Mouse (Mus musculus) MEL (cell line): ENCODE measurements at regions not wholly inside any gene's neighbourhood (a gene's known extent, or its start where the extent isn't known, plus 50 kb on each side); places are given as distances from the start of the nearest gene placed in this dataset.

Source experiments
- DNase-seq: peaks from one replicate; pipeline ENCODE4 v3.0.0; 2011; ENCODE audit warnings: low read depth, low spot score
- H3K27ac ChIP-seq: 2 replicates; pipeline ENCODE4 v1.5.1; 2012; ENCODE audit warnings: low read depth, mild to moderate bottlenecking, control low read depth, low read length, moderate library complexity; ENCODE audit not compliant: control insufficient read depth
- H3K27me3 ChIP-seq, 2 experiments: fragments of 150-350 bp in 1 of 2; sonication (generic) in 1 of 2; 2 replicates each; pipeline ENCODE4 v1.6.1; 2012; ENCODE audit warnings: low read length in 2 of 2, mild to moderate bottlenecking in 2 of 2, improper control_type of control experiment in 1 of 2, moderate library complexity in 1 of 2; ENCODE audit not compliant: insufficient read depth in 2 of 2, control insufficient read depth in 1 of 2
- H3K36me3 ChIP-seq, 2 experiments: 2 replicates each; pipeline ENCODE4 v1.6.1; 2012 to 2014; ENCODE audit warnings: low read length in 2 of 2, improper control_type of control experiment in 1 of 2, inconsistent platforms in 1 of 2, mild to moderate bottlenecking in 1 of 2; ENCODE audit not compliant: insufficient read depth in 2 of 2, control insufficient read depth in 1 of 2
- H3K4me1 ChIP-seq, 2 experiments: fragments of 150-350 bp in 1 of 2; sonication (generic) in 1 of 2; 2 replicates each; pipeline ENCODE4 v1.6.1; 2012; ENCODE audit warnings: low read length in 2 of 2, improper control_type of control experiment in 1 of 2, mild to moderate bottlenecking in 1 of 2; ENCODE audit not compliant: insufficient read depth in 2 of 2, control insufficient read depth in 1 of 2
- H3K4me3 ChIP-seq, 2 experiments: fragments of 150-350 bp in 1 of 2; sonication (generic) in 1 of 2; 2 replicates each; pipeline ENCODE4 v1.5.1; 2012; ENCODE audit warnings: low read depth in 2 of 2, low read length in 2 of 2, mild to moderate bottlenecking in 2 of 2, moderate library complexity in 2 of 2, control low read depth in 1 of 2, improper control_type of control experiment in 1 of 2; ENCODE audit not compliant: control insufficient read depth in 1 of 2, insufficient read depth in 1 of 2
- H3K79me2 ChIP-seq: 2 replicates; pipeline ENCODE4 v1.6.1; 2012; ENCODE audit warnings: mild to moderate bottlenecking, low read length, moderate library complexity; ENCODE audit not compliant: control insufficient read depth, poor library complexity, insufficient read depth
- H3K9ac ChIP-seq: 2 replicates; pipeline ENCODE4 v1.6.1; 2012; ENCODE audit warnings: low read depth, mild to moderate bottlenecking, control low read depth, low read length, moderate library complexity; ENCODE audit not compliant: control insufficient read depth, poor library complexity, severe bottlenecking
- H3K9me3 ChIP-seq: fragments of 150-350 bp; sonication (generic); replicated peaks from 2 replicates; pipeline ENCODE4 v1.6.1; 2012; ENCODE audit warnings: mild to moderate bottlenecking, low read length, improper control_type of control experiment, moderate library complexity; ENCODE audit not compliant: insufficient read depth
- CHD2 ChIP-seq: IDR thresholded peaks from 2 replicates; pipeline ENCODE4 v1.6.1; 2011; ENCODE audit warnings: low read length, improper control_type of control experiment
- EP300 ChIP-seq, 2 experiments: IDR thresholded peaks; 2 replicates each; pipeline ENCODE4 v1.6.1; 2011; ENCODE audit warnings: improper control_type of control experiment in 2 of 2, low read length in 2 of 2, low read depth in 1 of 2, mild to moderate bottlenecking in 1 of 2
- GATA1 ChIP-seq: IDR thresholded peaks from 2 replicates; pipeline ENCODE4 v1.6.1; 2011; ENCODE audit warnings: low read depth, low read length, improper control_type of control experiment
- HCFC1 ChIP-seq: IDR thresholded peaks from 2 replicates; pipeline ENCODE4 v1.6.1; 2012; ENCODE audit warnings: low read depth, mild to moderate bottlenecking, inconsistent platforms, low read length, improper control_type of control experiment, moderate library complexity
- JUND ChIP-seq: IDR thresholded peaks from 2 replicates; pipeline ENCODE4 v1.6.1; 2011; ENCODE audit warnings: low read depth, mild to moderate bottlenecking, improper control_type of control experiment, low read length
- KAT2A ChIP-seq: conservative IDR thresholded peaks from 2 replicates; pipeline ENCODE4 v1.6.1; 2012; ENCODE audit warnings: low read depth, low read length, improper control_type of control experiment, inconsistent platforms
- MAFK ChIP-seq: IDR thresholded peaks from 2 replicates; pipeline ENCODE4 v1.6.1; 2011; ENCODE audit warnings: low read depth, mild to moderate bottlenecking, low read length, improper control_type of control experiment, borderline replicate concordance
- MAZ ChIP-seq: IDR thresholded peaks from 2 replicates; pipeline ENCODE4 v1.6.1; 2012; ENCODE audit warnings: low read depth, mild to moderate bottlenecking, inconsistent platforms, low read length, improper control_type of control experiment
- MEF2A ChIP-seq: IDR thresholded peaks from 2 replicates; pipeline ENCODE4 v1.6.1; 2014; ENCODE audit warnings: low read depth, mild to moderate bottlenecking, inconsistent platforms, low read length, improper control_type of control experiment; ENCODE audit not compliant: poor library complexity, insufficient replicate concordance, severe bottlenecking; ENCODE audit errors: extremely low read depth
- MYB ChIP-seq: IDR thresholded peaks from 2 replicates; pipeline ENCODE4 v1.6.1; 2011; ENCODE audit warnings: mild to moderate bottlenecking, low read depth, low read length, improper control_type of control experiment
- NELFE ChIP-seq: IDR thresholded peaks from 2 replicates; pipeline ENCODE4 v1.6.1; 2011; ENCODE audit warnings: low read depth, low read length, improper control_type of control experiment
- POLR2AphosphoS2 ChIP-seq: IDR thresholded peaks from 2 replicates; pipeline ENCODE4 v1.6.1; 2011; ENCODE audit warnings: low read length, improper control_type of control experiment
- POLR2AphosphoS5 ChIP-seq: IDR thresholded peaks from 2 replicates; pipeline ENCODE4 v1.6.1; 2012; ENCODE audit warnings: low read depth, borderline replicate concordance, mild to moderate bottlenecking, inconsistent platforms, low read length, moderate library complexity, mixed read lengths
- RAD21 ChIP-seq: IDR thresholded peaks from 2 replicates; pipeline ENCODE4 v1.6.1; 2011; ENCODE audit warnings: mild to moderate bottlenecking, low read depth, low read length, improper control_type of control experiment
- RCOR1 ChIP-seq: IDR thresholded peaks from 2 replicates; pipeline ENCODE4 v1.6.1; 2012; ENCODE audit warnings: low read depth, mild to moderate bottlenecking, inconsistent platforms, low read length, improper control_type of control experiment
- SMC3 ChIP-seq: IDR thresholded peaks from 2 replicates; pipeline ENCODE4 v1.6.1; 2011; ENCODE audit warnings: low read depth, low read length, improper control_type of control experiment
- TBP ChIP-seq: IDR thresholded peaks from 2 replicates; pipeline ENCODE4 v1.8.0; 2011; ENCODE audit warnings: low read depth, low read length, improper control_type of control experiment
- TCF12 ChIP-seq: IDR thresholded peaks from 2 replicates; pipeline ENCODE4 v1.6.1; 2014; ENCODE audit warnings: low read depth, mild to moderate bottlenecking, inconsistent platforms, low read length, improper control_type of control experiment, moderate library complexity
- UBTF ChIP-seq: IDR thresholded peaks from 2 replicates; pipeline ENCODE4 v1.6.1; 2012; ENCODE audit warnings: low read depth, mild to moderate bottlenecking, inconsistent platforms, low read length, improper control_type of control experiment, moderate library complexity, borderline replicate concordance; ENCODE audit not compliant: insufficient read depth
- USF2 ChIP-seq, 2 experiments: IDR thresholded peaks; 2 replicates each; pipeline ENCODE4 v1.6.1; 2011 to 2012; ENCODE audit warnings: improper control_type of control experiment in 2 of 2, low read length in 2 of 2, borderline replicate concordance in 1 of 2, inconsistent platforms in 1 of 2, low read depth in 1 of 2, mild to moderate bottlenecking in 1 of 2; ENCODE audit not compliant: insufficient read depth in 1 of 2
- ZC3H11A ChIP-seq: IDR thresholded peaks from 2 replicates; pipeline ENCODE4 v1.6.1; 2012; ENCODE audit warnings: low read depth, mild to moderate bottlenecking, inconsistent platforms, low read length, improper control_type of control experiment
- ZMIZ1 ChIP-seq: IDR thresholded peaks from 2 replicates; pipeline ENCODE4 v1.6.1; 2012; ENCODE audit warnings: low read depth, mild to moderate bottlenecking, inconsistent platforms, low read length, improper control_type of control experiment, moderate library complexity
- ZNF384 ChIP-seq: IDR thresholded peaks from 2 replicates; pipeline ENCODE4 v1.6.1; 2012; ENCODE audit warnings: low read depth, mild to moderate bottlenecking, inconsistent platforms, low read length, improper control_type of control experiment

DNA sequence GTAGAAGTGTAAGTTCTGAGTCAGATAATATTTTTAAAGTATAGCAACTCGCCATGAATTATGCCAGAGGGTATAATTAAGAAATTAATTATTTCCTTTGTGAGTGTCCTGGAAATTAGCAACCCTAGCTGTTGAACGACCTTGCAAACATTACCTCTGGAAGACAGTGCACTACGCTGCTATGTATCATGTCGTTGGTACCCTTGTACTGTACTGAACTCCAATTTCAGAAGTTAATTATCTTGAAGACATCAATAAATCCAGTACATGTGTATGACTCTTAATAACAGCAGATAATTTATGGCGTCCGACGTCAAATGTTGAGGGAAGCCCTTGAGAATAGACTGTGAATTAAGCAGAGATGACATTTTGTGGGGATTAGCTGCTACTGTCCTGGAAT, 56.4 kb upstream of the Usp25 start:
- H3K9me3 ChIP-seq = no peaks in the 10 kb centered on the region
- peaks cover 0 to 2% of the 10 kb centered on the region in 2 experiments; a peak in 2 of 4 replicates for H3K27me3 ChIP-seq
- H3K36me3 ChIP-seq = no peaks in the 10 kb centered on the region
- TF ChIP-seq USF2 (IDR thresholded peaks at IDR 0.05; ENCODE audit: borderline replicate concordance in 1 of 2, insufficient read depth in 1 of 2, low read depth in 1 of 2, low read length in 2 of 2) = no peak
- TF ChIP-seq MEF2A = no peak
- no peak for TF ChIP-seq JUND
- TF ChIP-seq TCF12 = no peak
- no peak for TF ChIP-seq SMC3
- no peak for TF ChIP-seq NELFE
- TF ChIP-seq TBP = no peak
- TF ChIP-seq RAD21 = no peak
- TF ChIP-seq MAZ = no peak
- TF ChIP-seq ZNF384 = no peak
- no peak for TF ChIP-seq KAT2A
- TF ChIP-seq CHD2 = no peak
- no peak for TF ChIP-seq HCFC1
- no peak overlapping the region for H3K27ac ChIP-seq
- H3K4me3 ChIP-seq = no peak overlapping the region
- H3K79me2 ChIP-seq = no peaks in the 10 kb centered on the region
- H3K4me1 ChIP-seq = no peaks in the 10 kb centered on the region
- no peak overlapping the region for H3K9ac ChIP-seq
- no peak for DNase-seq

DNA sequence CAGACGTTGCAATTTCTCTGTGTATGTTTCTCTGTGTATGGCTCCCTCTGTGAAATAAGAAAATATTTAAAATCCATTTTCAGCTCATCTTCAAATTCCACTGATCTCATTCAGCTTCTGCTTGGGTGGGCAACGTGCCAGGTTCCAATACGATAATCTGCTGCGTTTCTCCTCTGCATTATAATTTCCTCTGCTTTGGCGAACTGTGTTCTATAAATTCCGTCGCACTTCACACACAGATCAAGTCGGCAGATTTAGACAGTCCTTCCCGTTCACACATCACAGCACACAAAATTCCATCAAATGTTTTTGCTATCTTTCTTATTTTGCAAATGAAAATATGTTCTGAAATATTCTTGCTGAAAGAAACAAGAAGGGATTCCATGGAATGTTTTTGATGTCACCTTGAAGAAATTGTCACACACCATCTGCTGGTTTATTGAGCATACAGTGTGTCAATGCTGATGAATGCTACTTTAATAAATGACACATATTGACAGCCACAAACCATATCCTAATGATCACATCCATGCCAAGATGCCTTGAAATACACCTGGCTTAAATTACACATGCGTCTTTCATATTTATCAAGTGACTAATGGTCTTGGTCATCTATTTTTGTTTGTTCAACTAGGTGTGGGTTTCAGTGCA, 62.5 kb upstream of the Usp25 start:
- no peaks in the 10 kb centered on the region for H3K36me3 ChIP-seq
- TF ChIP-seq ZNF384 = no peak
- no peak for TF ChIP-seq ZMIZ1
- no peak for TF ChIP-seq UBTF
- TF ChIP-seq POLR2AphosphoS2 = no peak
- no peak for TF ChIP-seq EP300 (IDR thresholded peaks at IDR 0.05; ENCODE audit: low read depth in 1 of 2, low read length in 2 of 2)
- no peak for TF ChIP-seq GATA1
- no peak for TF ChIP-seq TCF12
- no peak for TF ChIP-seq CHD2
- TF ChIP-seq MYB = no peak
- TF ChIP-seq HCFC1 = no peak
- no peak for TF ChIP-seq POLR2AphosphoS5
- TF ChIP-seq MAFK = no peak
- TF ChIP-seq NELFE = no peak
- TF ChIP-seq ZC3H11A = no peak
- TF ChIP-seq TBP = no peak
- TF ChIP-seq RCOR1 = no peak
- H3K4me3 ChIP-seq = no peak overlapping the region
- peaks cover 0 to 2% of the 10 kb centered on the region in 2 experiments; a peak in 2 of 4 replicates for H3K27me3 ChIP-seq
- no peaks in the 10 kb centered on the region for H3K79me2 ChIP-seq
- no peak overlapping the region for H3K27ac ChIP-seq
- H3K4me1 ChIP-seq = no peaks in the 10 kb centered on the region
- no peak for DNase-seq
- no peak overlapping the region for H3K9ac ChIP-seq
- H3K9me3 ChIP-seq = no peaks in the 10 kb centered on the region
